Mouse (Mus musculus): ENCODE results near the gene Ahcyl2.

DNA sequence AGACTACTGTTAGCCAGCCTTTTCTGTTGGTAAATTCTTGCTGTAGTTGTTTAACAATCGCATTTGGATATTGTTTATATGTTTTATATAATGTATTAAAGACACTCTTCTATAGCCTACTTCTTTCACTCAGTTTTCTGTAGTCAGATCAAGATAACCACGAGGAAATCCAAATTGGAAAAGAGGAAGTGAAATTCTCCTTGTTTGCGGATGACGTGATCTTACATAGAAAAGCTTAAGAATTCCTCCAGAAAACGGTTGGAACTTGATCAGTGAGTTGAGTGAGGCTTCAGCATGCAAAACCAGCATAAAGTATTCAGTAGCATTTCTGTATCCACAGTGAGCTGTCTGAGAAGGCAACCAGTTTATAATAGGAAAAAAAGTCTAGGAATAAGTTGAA lies 17.9 kb downstream of the Ahcyl2 start:
- TF ChIP-seq CTCF (conservative IDR thresholded peaks at IDR 0.05 in 1 of 2, IDR thresholded peaks at IDR 0.05 in 1 of 2; ENCODE audit: low read depth in 2 of 2, low read length in 2 of 2) (no peak), POLR2A (IDR thresholded peaks at IDR 0.05; ENCODE audit: low read depth, low read length) (no peak), MAFK (IDR thresholded peaks at IDR 0.05; ENCODE audit: insufficient replicate concordance, low read length) (no peak), ETS1 (conservative IDR thresholded peaks at IDR 0.05; ENCODE audit: low read depth, low read length) (no peak), JUND (conservative IDR thresholded peaks at IDR 0.05; ENCODE audit: low read depth, low read length) (no peak), SMC3 (IDR thresholded peaks at IDR 0.05; ENCODE audit: low read depth, low read length) (no peak)

Data from CH12.LX (cell line).